Mouse (Mus musculus): ENCODE results near the gene Birc6.

Birc6 gene

GRCm38 (mm10) chr17:74527729-74528607 lies at the start of gene Birc6:
Gene Birc6, plus strand, starts transcription at chr17:74528295.
- DNase-seq (ENCODE audit: low read depth), result peak; percentile 99

- DNase-seq (ENCODE audit: low read depth), result no peak
Observed at GRCm38 (mm10) chr17:74480361-74481069, 47.6 kb upstream of the Birc6 start.

GRCm38 (mm10) chr17:74489024-74489900 lies 38.8 kb upstream of the Birc6 start, which contains the start of gene Yipf4:
Gene Yipf4, plus strand, starts transcription at chr17:74489493.
- DNase-seq (ENCODE audit: low read depth), result peak; percentile 92

- no peak for DNase-seq (ENCODE audit: low read depth)
Observed at GRCm38 (mm10) chr17:74489901-74490220, 38.2 kb upstream of the Birc6 start.

- DNase-seq (ENCODE audit: low read depth), result no peak
Observed at GRCm38 (mm10) chr17:74491565-74491964, 36.5 kb upstream of the Birc6 start.

GRCm38 (mm10) chr17:74500204-74500603 lies 27.9 kb upstream of the Birc6 start:
- DNase-seq (ENCODE audit: low read depth), result no peak

- no peak for DNase-seq (ENCODE audit: low read depth)
Observed at GRCm38 (mm10) chr17:74501085-74501484, 27.0 kb upstream of the Birc6 start.

- DNase-seq (ENCODE audit: low read depth), result no peak
Observed at GRCm38 (mm10) chr17:74507934-74508333, 20.2 kb upstream of the Birc6 start.

GRCm38 (mm10) chr17:74508600-74508999 lies 19.5 kb upstream of the Birc6 start:
- DNase-seq (ENCODE audit: low read depth), result no peak

- peak; percentile 88 for DNase-seq (ENCODE audit: low read depth)
Observed at GRCm38 (mm10) chr17:74512308-74512707, 15.8 kb upstream of the Birc6 start.

- DNase-seq (ENCODE audit: low read depth), result peak; percentile 59
Observed at GRCm38 (mm10) chr17:74522797-74523723, 5.0 kb upstream of the Birc6 start.

- no peak for DNase-seq (ENCODE audit: low read depth)
Observed at GRCm38 (mm10) chr17:74526117-74526516, 2.0 kb upstream of the Birc6 start.

- DNase-seq (ENCODE audit: low read depth), result peak; percentile 8
Observed at GRCm38 (mm10) chr17:74526806-74527653, 1.1 kb upstream of the Birc6 start.

GRCm38 (mm10) chr17:74528648-74529532 lies 795 bp downstream of the Birc6 start:
- DNase-seq (ENCODE audit: low read depth), result peak; percentile 8

GRCm38 (mm10) chr17:74529533-74529824 lies 1.4 kb downstream of the Birc6 start:
- DNase-seq (ENCODE audit: low read depth), result peak; percentile 7

- DNase-seq (ENCODE audit: low read depth), result no peak
Observed at GRCm38 (mm10) chr17:74534971-74535370, 6.9 kb downstream of the Birc6 start.

- no peak for DNase-seq (ENCODE audit: low read depth)
Observed at GRCm38 (mm10) chr17:74537526-74537925, 9.4 kb downstream of the Birc6 start.

GRCm38 (mm10) chr17:74543615-74544014 lies 15.5 kb downstream of the Birc6 start:
- DNase-seq (ENCODE audit: low read depth), result no peak

GRCm38 (mm10) chr17:74554118-74554517 lies 26.0 kb downstream of the Birc6 start:
- DNase-seq (ENCODE audit: low read depth), result peak; percentile 23

All from 416B (cell line).